Mouse (Mus musculus) olfactory bulb, adult 2 months (tissue): Measurements from ENCODE around the gene Syce3. TPM values are rescaled to one million over a fixed set of nuclear protein-coding genes. Genes with fewer than 3 reads are reported as not detected.

ENCODE experiments used
- H3K27ac ChIP-seq: fragments of 200-500 bp; 2 replicates; pipeline ENCODE4 v1.5.1; 2012; ENCODE audit warnings: low read depth, low read length; ENCODE audit not compliant: insufficient read depth
- H3K4me1 ChIP-seq: fragments of 200-500 bp; 2 replicates; pipeline ENCODE4 v1.6.1; 2012; ENCODE audit warnings: low read length; ENCODE audit not compliant: control insufficient read depth, insufficient read depth
- H3K4me3 ChIP-seq: fragments of 200-500 bp; 2 replicates; pipeline ENCODE4 v1.5.1; 2012; ENCODE audit warnings: mild to moderate bottlenecking, low read depth, low read length, moderate library complexity; ENCODE audit not compliant: insufficient read depth
- CTCF ChIP-seq: fragments of 200-500 bp; IDR thresholded peaks from 2 replicates; pipeline ENCODE4 v1.5.1; 2012; ENCODE audit warnings: low read depth, mild to moderate bottlenecking, low read length, moderate library complexity; ENCODE audit not compliant: insufficient read depth
- POLR2A ChIP-seq: fragments of 200-500 bp; IDR thresholded peaks from 2 replicates; pipeline ENCODE4 v1.6.1; 2012; ENCODE audit warnings: mild to moderate bottlenecking, low read depth, low read length, moderate library complexity; ENCODE audit not compliant: insufficient read depth
- WGBS: fragments of 180-500 bp; shearing (Covaris S2); methylation state at CpG from one replicate; pipeline ENCODE4 v1.1.7; 2018; 5-methylcytosine and 5-hydroxymethylcytosine counted together
- polyA plus RNA-seq: library from polyadenylated mRNA; stranded (reverse); fragments of >200 nt; gene quantifications from 2 replicates; pipeline ENCODE4 v1.2.4, GENCODE M21; 2012; ENCODE audit warnings: low replicate concordance; ENCODE audit not compliant: missing spikeins, insufficient read depth, insufficient read length

Syce3 gene
- polyA plus RNA-seq, 1 experiment, result not detected

GRCm38 (mm10) chr15:89399716-89400115 lies 10.6 kb downstream of the Syce3 start:
- Histone ChIP-seq H3K27ac (no peak overlapping the region), H3K4me3 (no peak overlapping the region), H3K4me1 (no peaks in the 10 kb centered on the region)
- no peak for TF ChIP-seq POLR2A
- WGBS, result 52% methylated on average over 1 of the region's 1 CpGs

- 55% methylated on average over 2 of the region's 2 CpGs for WGBS
- TF ChIP-seq POLR2A (no peak), CTCF (no peak)
- Histone ChIP-seq H3K27ac (no peak overlapping the region), H3K4me1 (no peaks in the 10 kb centered on the region), H3K4me3 (no peak overlapping the region)
Measured at GRCm38 (mm10) chr15:89398146-89398545, 12.2 kb downstream of the Syce3 start.

- 92% methylated on average over 4 of the region's 4 CpGs for WGBS
- no peak overlapping the region for H3K4me3 ChIP-seq
- TF ChIP-seq POLR2A (no peak), CTCF (no peak)
- H3K4me1 ChIP-seq, result no peaks in the 10 kb centered on the region
- H3K27ac ChIP-seq, result no peak overlapping the region
Measured at GRCm38 (mm10) chr15:89396883-89397282, 13.4 kb downstream of the Syce3 start.

GRCm38 (mm10) chr15:89390081-89390480 lies 20.2 kb downstream of the Syce3 start:
- Histone ChIP-seq H3K27ac (no peak overlapping the region), H3K4me1 (no peaks in the 10 kb centered on the region), H3K4me3 (no peak overlapping the region)
- TF ChIP-seq CTCF, result no peak
- 82% methylated on average over 10 of the region's 10 CpGs for WGBS

- Histone ChIP-seq H3K4me3 (no peak overlapping the region), H3K27ac (no peak overlapping the region), H3K4me1 (no peaks in the 10 kb centered on the region)
- no peak for TF ChIP-seq POLR2A
- no peak for TF ChIP-seq CTCF
- WGBS, result 54% methylated on average over 12 of the region's 12 CpGs
Measured at GRCm38 (mm10) chr15:89387127-89387526, 23.2 kb downstream of the Syce3 start.

- no peak within 1 kb of the TSS for H3K4me3 ChIP-seq
- TF ChIP-seq POLR2A (no peak), CTCF (no peak)
- H3K27ac ChIP-seq, result no peak within 1 kb of the TSS
- no peaks in the 10 kb centered on the region for H3K4me1 ChIP-seq
- 87% methylated on average over 7 of the region's 7 CpGs for WGBS
Measured at GRCm38 (mm10) chr15:89384617-89385016, 25.7 kb downstream of the Syce3 start, which contains the start of gene Klhdc7b. TSS of gene Klhdc7b (plus strand) at chr15:89384917.

GRCm38 (mm10) chr15:89379429-89379828 lies 30.9 kb downstream of the Syce3 start:
- no peak overlapping the region for H3K4me3 ChIP-seq
- no peak overlapping the region for H3K27ac ChIP-seq
- 36% methylated on average over 10 of the region's 10 CpGs for WGBS
- TF ChIP-seq CTCF (no peak), POLR2A (no peak)
- peaks cover 18% of the 10 kb centered on the region for H3K4me1 ChIP-seq

- 4% methylated on average over 33 of the region's 33 CpGs for WGBS
- Histone ChIP-seq H3K4me3 (peak within 1 kb of the TSS; percentile 33), H3K27ac (no peak within 1 kb of the TSS), H3K4me1 (peaks cover 22% of the 10 kb centered on the region)
- TF ChIP-seq CTCF (no peak), POLR2A (no peak)
Measured at GRCm38 (mm10) chr15:89378831-89379401, 31.4 kb downstream of the Syce3 start, which contains the start of gene Odf3b. TSS of gene Odf3b (minus strand) at chr15:89379282.

GRCm38 (mm10) chr15:89377938-89378828 lies 32.1 kb downstream of the Syce3 start:
- TF ChIP-seq POLR2A, result no peak
- TF ChIP-seq CTCF, result no peak
- WGBS, result 17% methylated on average over 46 of the region's 46 CpGs
- no peak overlapping the region for H3K27ac ChIP-seq

More at GRCm38 (mm10) chr15:89377938-89378828, 32.1 kb downstream of the Syce3 start:
- peak overlapping the region; percentile 33 for H3K4me3 ChIP-seq
- H3K4me1 ChIP-seq, result peaks cover 25% of the 10 kb centered on the region
